Mouse (Mus musculus) megakaryocyte, embryonic 14.5 days (primary cell): ENCODE data around the gene Pgd.

Source experiments
- FLI1 ChIP-seq: IDR thresholded peaks from 2 replicates; pipeline ENCODE4 v1.6.1; 2012; ENCODE audit warnings: low read length, inconsistent platforms, mixed read lengths
- GATA1 ChIP-seq: IDR thresholded peaks from 3 replicates; pipeline ENCODE4 v1.6.1; 2012; ENCODE audit warnings: mixed read lengths, low read length, inconsistent platforms, borderline replicate concordance

DNA sequence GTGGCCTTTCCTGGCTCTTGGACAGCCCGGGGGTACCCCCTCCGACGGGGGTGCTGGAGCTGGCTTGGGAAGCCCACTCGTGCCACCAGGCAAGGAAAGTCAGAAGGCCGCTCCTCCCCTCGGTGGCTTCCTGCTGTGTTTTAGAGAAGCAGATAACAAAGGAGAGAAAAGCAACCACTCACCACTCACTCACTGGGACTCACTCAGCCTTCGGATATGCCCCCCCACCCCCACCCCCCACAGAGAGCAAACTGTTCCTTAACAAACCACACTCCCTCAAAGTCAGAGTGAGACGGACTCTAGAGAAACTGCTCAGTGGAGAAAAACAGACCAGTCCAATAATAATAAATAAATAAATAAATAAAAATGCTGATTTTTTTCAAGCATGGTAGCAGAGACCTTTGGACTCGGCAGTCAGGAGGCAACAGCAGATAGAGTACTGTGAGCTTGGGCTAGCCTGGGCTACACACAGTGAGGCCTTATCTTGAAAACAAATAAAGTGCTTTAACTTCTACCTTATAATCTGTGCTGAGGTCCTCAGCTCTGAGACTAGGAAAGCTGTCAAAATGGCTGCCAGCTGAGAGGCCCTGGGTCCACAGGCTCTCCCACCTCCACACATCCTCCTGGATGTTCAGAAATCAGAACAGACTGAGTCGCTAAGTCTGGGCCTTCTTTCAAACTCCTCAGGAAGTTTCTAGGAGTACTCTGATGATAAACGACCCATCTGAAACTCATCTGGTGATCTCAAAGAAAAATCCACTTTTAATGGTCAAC, 41.0 kb downstream of the Pgd start:
- TF ChIP-seq GATA1 (no peak), FLI1 (no peak)
